24 mouse cellular contexts compared by ENCODE assay signal in genomic region chr11:96264390-96265020, GRCm38 (mm10). TPM values are rescaled to one million over a fixed set of nuclear protein-coding genes. Genes with fewer than 3 reads are reported as not detected.
DNase-seq lines count a peak whose midpoint lies in the region; ATAC-seq lines count a peak whose summit lies in the region.
"Had no signal": no experiment of that assay in that cellular context is flagged by ENCODE, and none has a peak within 500 bp of the region (broad histone marks: within the 10 kb centered on the region; RNA-seq: fewer than 3 reads in every experiment).

No protein-coding gene starts in this region.

- H3K9ac ChIP-seq in kidney, embryonic 15.5 days: no peak overlapping the region
- no peak overlapping the region for H3K9ac ChIP-seq in liver, embryonic 12.5 days
- H3K9ac ChIP-seq: embryonic facial prominence, embryonic 15.5 days; midbrain, embryonic 12.5 days had no signal

- 65% methylated on average over 8 of the region's 8 CpGs for WGBS in kidney, embryonic 15.5 days
- WGBS in liver, embryonic 12.5 days (ENCODE audit: insufficient replicate concordance): 11% methylated on average over 8 of the region's 8 CpGs

- no peaks in the 10 kb centered on the region for H3K9me3 ChIP-seq in kidney, embryonic 15.5 days (replicated peaks)
- no peaks in the 10 kb centered on the region for H3K9me3 ChIP-seq in liver, embryonic 12.5 days (replicated peaks)
- H3K9me3 ChIP-seq: embryonic facial prominence, embryonic 15.5 days; midbrain, embryonic 12.5 days had no signal

- peak overlapping the region; percentile 89 for H3K27ac ChIP-seq in kidney, embryonic 15.5 days
- no peak overlapping the region for H3K27ac ChIP-seq in liver, embryonic 12.5 days
- H3K27ac ChIP-seq: embryonic facial prominence, embryonic 15.5 days; midbrain, embryonic 12.5 days had no signal

- peaks cover 92% of the 10 kb centered on the region for H3K4me1 ChIP-seq in kidney, embryonic 15.5 days
- no peaks in the 10 kb centered on the region for H3K4me1 ChIP-seq in liver, embryonic 12.5 days
- H3K4me1 ChIP-seq: midbrain, embryonic 12.5 days had no signal

- peak overlapping the region; percentile 7; the same call in 1 of the 2 replicates for H3K4me2 ChIP-seq in kidney, embryonic 15.5 days
- H3K4me2 ChIP-seq in liver, embryonic 12.5 days: no peak overlapping the region
- H3K4me2 ChIP-seq: embryonic facial prominence, embryonic 15.5 days; midbrain, embryonic 12.5 days had no signal

- DNase-seq in cerebellum, postnatal 10 days: peak; percentile 1 to 8
- DNase-seq in cerebellum, adult 11-12 months: no peak
- DNase-seq in kidney, adult 9 months: no peak
- DNase-seq in embryo, embryonic 11 days: peak; percentile 37
- DNase-seq in neural tube, embryonic 10.5 days (ENCODE audit: extremely low spot score, low spot score): peak; percentile 70
- DNase-seq: B cell, adult 2 months; cerebellum, adult 11 months; gastrocnemius, postnatal 10 days; heart, adult 18-20 months; heart, postnatal 4 days; layer of hippocampus, adult 9-11 months; lung, postnatal 14 days; spleen, adult 18-20 months had no signal

- ATAC-seq in kidney, embryonic 15.5 days (replicated peaks; ENCODE audit: low FRiP score): no peak
- ATAC-seq in megakaryocyte-erythroid progenitor cell, adult 5-6 weeks (replicated peaks; ENCODE audit: low FRiP score, low TSS enrichment, poor library complexity, severe bottlenecking): no peak
- no peak for ATAC-seq in liver, embryonic 12.5 days
- ATAC-seq: inflammation-experienced regulatory T-cells, adult 6 months had no signal

- H3K4me3 ChIP-seq in kidney, embryonic 15.5 days (replicated peaks): no peak overlapping the region
- no peak overlapping the region for H3K4me3 ChIP-seq in liver, embryonic 12.5 days
- H3K4me3 ChIP-seq: embryonic facial prominence, embryonic 15.5 days; midbrain, embryonic 12.5 days; myocyte had no signal

- peaks cover 37% of the 10 kb centered on the region for H3K36me3 ChIP-seq in kidney, embryonic 15.5 days
- H3K36me3 ChIP-seq in liver, embryonic 12.5 days: no peaks in the 10 kb centered on the region
- H3K36me3 ChIP-seq: embryonic facial prominence, embryonic 15.5 days; midbrain, embryonic 12.5 days had no signal

- H3K27me3 ChIP-seq in kidney, embryonic 15.5 days: peaks cover 16% of the 10 kb centered on the region; the same call in 1 of the 2 replicates
- peaks cover 98% of the 10 kb centered on the region for H3K27me3 ChIP-seq in liver, embryonic 12.5 days (replicated peaks)

RNA-seq across cellular contexts. Expression of gene Hoxb9, which starts 6.8 kb away (rescaled TPM):
- polyA plus RNA-seq in kidney, embryonic 15.5 days (2015; fragmentation: Nextera tagmentation; extraction: Ambion mirVana): 22.3 and 27.2 TPM in 2 replicates
- total RNA-seq in megakaryocyte-erythroid progenitor cell, adult 5-6 weeks (2014; fragmentation: Nextera tagmentation): not detected in 2 replicates
- not detected in 2 replicates for total RNA-seq in megakaryocyte-erythroid progenitor cell, adult 5-6 weeks (2017)
- not detected in 2 replicates for polyA plus RNA-seq in liver, embryonic 12.5 days (2016; fragmentation: Nextera tagmentation; extraction: Ambion mirVana)
- total RNA-seq: heart, adult 18-20 months; heart, postnatal 4 days had no signal
- polyA plus RNA-seq: embryonic facial prominence, embryonic 15.5 days; forebrain, embryonic 11.5 days; frontal cortex, adult 2 months; heart, embryonic 14.5 days; inflammation-experienced regulatory T-cells, adult 6 months; liver, embryonic 16.5 days; midbrain, embryonic 12.5 days had no signal

RNA-seq across cellular contexts. Expression of gene Hoxb8, which starts 17.2 kb away (rescaled TPM):
- polyA plus RNA-seq in kidney, embryonic 15.5 days (2015; fragmentation: Nextera tagmentation; extraction: Ambion mirVana): 8.9 and 9.8 TPM in 2 replicates
- total RNA-seq in megakaryocyte-erythroid progenitor cell, adult 5-6 weeks (2014; fragmentation: Nextera tagmentation): not detected in 2 replicates
- not detected in 2 replicates for total RNA-seq in megakaryocyte-erythroid progenitor cell, adult 5-6 weeks (2017)
- not detected in 2 replicates for polyA plus RNA-seq in liver, embryonic 12.5 days (2016; fragmentation: Nextera tagmentation; extraction: Ambion mirVana)
- total RNA-seq: heart, adult 18-20 months; heart, postnatal 4 days had no signal
- polyA plus RNA-seq: embryonic facial prominence, embryonic 15.5 days; forebrain, embryonic 11.5 days; frontal cortex, adult 2 months; heart, embryonic 14.5 days; inflammation-experienced regulatory T-cells, adult 6 months; liver, embryonic 16.5 days; midbrain, embryonic 12.5 days had no signal

RNA-seq across cellular contexts. Expression of gene Hoxb7, which starts 21.9 kb away (rescaled TPM):
- polyA plus RNA-seq in kidney, embryonic 15.5 days (2015; fragmentation: Nextera tagmentation; extraction: Ambion mirVana): 58.5 and 62.7 TPM in 2 replicates
- total RNA-seq in megakaryocyte-erythroid progenitor cell, adult 5-6 weeks (2014; fragmentation: Nextera tagmentation): not detected in 2 replicates
- not detected in 2 replicates for total RNA-seq in megakaryocyte-erythroid progenitor cell, adult 5-6 weeks (2017)
- 0.18 and 0.37 TPM in 2 replicates for polyA plus RNA-seq in liver, embryonic 12.5 days (2016; fragmentation: Nextera tagmentation; extraction: Ambion mirVana)
- total RNA-seq: heart, adult 18-20 months had no signal
- polyA plus RNA-seq: embryonic facial prominence, embryonic 15.5 days; forebrain, embryonic 11.5 days; frontal cortex, adult 2 months; heart, embryonic 14.5 days; inflammation-experienced regulatory T-cells, adult 6 months; midbrain, embryonic 12.5 days had no signal

RNA-seq across cellular contexts. Expression of gene Hoxb6, which starts 27.8 kb away (rescaled TPM):
- 47.1 and 49.1 TPM in 2 replicates for polyA plus RNA-seq in kidney, embryonic 15.5 days (2015; fragmentation: Nextera tagmentation; extraction: Ambion mirVana)
- not detected in 2 replicates for total RNA-seq in megakaryocyte-erythroid progenitor cell, adult 5-6 weeks (2014; fragmentation: Nextera tagmentation)
- total RNA-seq in megakaryocyte-erythroid progenitor cell, adult 5-6 weeks (2017): 0.72 TPM in 1 of 2 replicates, not detected in the other
- polyA plus RNA-seq in liver, embryonic 12.5 days (2016; fragmentation: Nextera tagmentation; extraction: Ambion mirVana): 0.30 TPM in 2 replicates
- total RNA-seq: heart, adult 18-20 months; heart, postnatal 4 days had no signal
- polyA plus RNA-seq: embryonic facial prominence, embryonic 15.5 days; forebrain, embryonic 11.5 days; frontal cortex, adult 2 months; heart, embryonic 14.5 days; inflammation-experienced regulatory T-cells, adult 6 months; midbrain, embryonic 12.5 days; myocyte had no signal

RNA-seq across cellular contexts. Expression of gene Hoxb5, which starts 38.6 kb away (rescaled TPM):
- 18.8 and 20.2 TPM in 2 replicates for polyA plus RNA-seq in kidney, embryonic 15.5 days (2015; fragmentation: Nextera tagmentation; extraction: Ambion mirVana)
- total RNA-seq in megakaryocyte-erythroid progenitor cell, adult 5-6 weeks (2014; fragmentation: Nextera tagmentation): not detected in 2 replicates
- not detected in 2 replicates for total RNA-seq in megakaryocyte-erythroid progenitor cell, adult 5-6 weeks (2017)
- 1.3 and 1.5 TPM in 2 replicates for polyA plus RNA-seq in liver, embryonic 12.5 days (2016; fragmentation: Nextera tagmentation; extraction: Ambion mirVana)
- polyA plus RNA-seq: embryonic facial prominence, embryonic 15.5 days; forebrain, embryonic 11.5 days; frontal cortex, adult 2 months; inflammation-experienced regulatory T-cells, adult 6 months; midbrain, embryonic 12.5 days; myocyte had no signal

Comparison
In these comparisons a context has a peak if more than half of its experiments do, and no peak if none do; other contexts are left out.
1. DNase-seq: peak in cerebellum, postnatal 10 days (2 of 2), embryo, embryonic 11 days (single experiment) and neural tube, embryonic 10.5 days (single experiment); none in cerebellum, adult 11-12 months (single experiment) and kidney, adult 9 months (single experiment).
2. RNA of gene Hoxb9, which starts 6.8 kb away (polyA plus RNA-seq): 22.3 to 27.2 TPM in kidney, embryonic 15.5 days; not detected in liver, embryonic 12.5 days; every median in the first group is over 10 times any median in the second.
3. RNA of gene Hoxb7, which starts 21.9 kb away (polyA plus RNA-seq): 58.5 to 62.7 TPM in kidney, embryonic 15.5 days; 0.18 to 0.37 TPM in liver, embryonic 12.5 days; every median in the first group is over 10 times any median in the second.